Mouse (Mus musculus) intestine, embryonic 15.5 days (tissue): ENCODE results near the gene Fancb. TPM values are rescaled to one million over a fixed set of nuclear protein-coding genes. Genes with fewer than 3 reads are reported as not detected.

Source experiments
- polyA plus RNA-seq: library from polyadenylated mRNA; unstranded; fragments of >200 nt; fragmentation: Nextera tagmentation; extraction: Ambion mirVana; gene quantifications from 2 replicates; pipeline ENCODE4 v1.2.1, GENCODE M21; 2015

The Fancb gene
- polyA plus RNA-seq, 1 experiment from 2014 or later = 9.4 TPM

Other genes starting within 250 kb of the Fancb start
- gene Mospd2, start 217 bp upstream of the Fancb start, polyA plus RNA-seq = 19.3 and 23.2 TPM in 2 replicates
- not detected in 2 replicates for gene Gm17604, start 24.2 kb downstream of the Fancb start, polyA plus RNA-seq